Mouse (Mus musculus) neural tube, embryonic 11.5 days (tissue): Measurements from ENCODE around the gene Tnpo3. TPM values are rescaled to one million over a fixed set of nuclear protein-coding genes. Genes with fewer than 3 reads are reported as not detected.

Experiments
- ATAC-seq: fragments of 200-750 bp; cut with Nextera tagmentation; 2 replicates; pipeline ENCODE4 v1.8.0; 2017; ENCODE audit warnings: moderate number of reproducible peaks, mild to moderate bottlenecking, moderate TSS enrichment, moderate library complexity; ENCODE audit not compliant: insufficient read depth, low FRiP score, low TSS enrichment
- DNase-seq: peaks from one replicate; pipeline ENCODE4 v3.0.0-alpha.2; 2015; ENCODE audit warnings: low spot score
- H3K27ac ChIP-seq: fragments of 300-500 bp; sonication (generic); 2 replicates; pipeline ENCODE4 v1.5.1; 2014; ENCODE audit warnings: low read depth, mild to moderate bottlenecking, low read length
- H3K27me3 ChIP-seq: fragments of 300-500 bp; sonication (generic); 2 replicates; pipeline ENCODE4 v1.6.1; 2014; ENCODE audit warnings: mild to moderate bottlenecking, low read length, mixed read lengths; ENCODE audit not compliant: control insufficient read depth, insufficient read depth
- H3K36me3 ChIP-seq: fragments of 300-500 bp; sonication (generic); 2 replicates; pipeline ENCODE4 v1.6.1; 2014; ENCODE audit warnings: mild to moderate bottlenecking, low read length, moderate library complexity, mixed read lengths; ENCODE audit not compliant: control insufficient read depth, insufficient read depth
- H3K4me1 ChIP-seq: fragments of 300-500 bp; sonication (generic); 2 replicates; pipeline ENCODE4 v1.6.1; 2014; ENCODE audit warnings: low read length, mixed read lengths; ENCODE audit not compliant: control insufficient read depth, insufficient read depth
- H3K4me2 ChIP-seq: fragments of 300-500 bp; sonication (generic); 2 replicates; pipeline ENCODE4 v1.6.1; 2014; ENCODE audit warnings: low read depth, mild to moderate bottlenecking, moderate library complexity
- H3K4me3 ChIP-seq: fragments of 300-500 bp; sonication (generic); 2 replicates; pipeline ENCODE4 v1.5.1; 2014; ENCODE audit warnings: low read depth, low read length
- H3K9ac ChIP-seq: fragments of 300-500 bp; sonication (generic); 2 replicates; pipeline ENCODE4 v1.6.1; 2014; ENCODE audit warnings: mild to moderate bottlenecking, low read length
- H3K9me3 ChIP-seq: fragments of 300-500 bp; sonication (generic); 2 replicates; pipeline ENCODE4 v1.6.1; 2016; ENCODE audit warnings: low read length; ENCODE audit not compliant: control insufficient read depth
- WGBS: fragments of 180-500 bp; shearing (Covaris S2); extraction: QIAGEN DNeasy Blood & Tissue Kit; methylation state at CpG from one replicate; pipeline ENCODE4 v1.1.7; 2014; 5-methylcytosine and 5-hydroxymethylcytosine counted together
- polyA plus RNA-seq: library from polyadenylated mRNA; unstranded; fragments of >200 nt; fragmentation: Nextera tagmentation; extraction: Ambion mirVana; gene quantifications from 2 replicates; pipeline ENCODE4 v1.2.1, GENCODE M21; 2014

Gene Tnpo3
- polyA plus RNA-seq, 1 experiment from 2014 or later: 118 TPM

DNA sequence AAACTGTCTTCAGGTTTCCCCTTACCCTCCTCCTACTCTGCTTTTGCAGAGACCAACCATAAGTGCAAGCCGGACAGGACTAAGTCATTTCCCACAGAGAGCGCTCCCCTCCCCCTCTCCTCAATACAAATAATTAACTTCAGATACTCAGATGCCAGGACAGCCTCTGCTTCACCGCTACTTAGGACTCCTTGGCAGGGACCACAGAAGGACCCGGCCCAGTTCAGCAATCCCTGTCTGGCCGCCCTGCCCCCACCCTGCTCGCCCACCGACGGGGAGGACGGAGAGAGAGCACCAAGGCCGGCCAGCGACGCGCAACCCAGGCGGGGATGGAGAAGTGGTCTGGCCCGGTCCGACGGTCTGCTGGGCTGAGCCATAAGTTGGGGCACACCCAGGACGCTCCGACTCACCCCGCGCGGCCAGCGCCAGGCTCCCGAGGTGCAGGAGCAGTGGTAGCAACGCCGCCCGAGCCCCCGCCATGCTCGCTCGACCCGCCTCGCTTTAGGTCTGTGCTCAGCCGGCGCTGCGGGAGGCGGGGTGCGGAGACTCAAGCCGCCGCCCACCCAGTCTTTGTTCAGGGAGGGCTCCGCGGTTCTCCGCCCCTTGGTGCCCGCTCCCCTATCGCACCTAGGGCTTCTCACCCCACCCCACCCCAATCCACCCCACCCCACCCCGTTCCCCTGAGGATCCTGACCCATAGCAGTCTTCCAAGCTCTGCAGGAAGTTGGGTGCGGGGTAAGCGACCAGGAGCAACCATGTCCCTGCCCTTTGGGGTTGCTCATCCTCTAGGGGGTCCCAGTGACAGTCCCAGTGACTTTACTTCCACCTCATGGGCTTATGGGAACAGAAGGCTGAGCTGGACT lies 102.0 kb downstream of the Tnpo3 start, which contains the start of gene Kcp:
Gene Kcp (minus strand): TSS at position 506 of the 863 bp plus-strand sequence.
- Histone ChIP-seq H3K4me1 (0 out of 2 replicates have a peak, but pooled peaks cover under 1% of the 10 kb centered on the region), H3K27me3 (peaks cover 23% of the 10 kb centered on the region; the same call in 1 of the 2 replicates), H3K36me3 (no peaks in the 10 kb centered on the region), H3K4me2 (peak within 1 kb of the TSS; percentile 59), H3K9ac (peak within 1 kb of the TSS; percentile 63), H3K27ac (no peak within 1 kb of the TSS), H3K9me3 (no peaks in the 10 kb centered on the region), H3K4me3 (peak within 1 kb of the TSS; percentile 46)
- ATAC-seq (peak; percentile 53; the same call in 1 of the 2 replicates), DNase-seq (peak; percentile 51)
- 2% methylated on average over 44 of the region's 47 CpGs for WGBS

DNA sequence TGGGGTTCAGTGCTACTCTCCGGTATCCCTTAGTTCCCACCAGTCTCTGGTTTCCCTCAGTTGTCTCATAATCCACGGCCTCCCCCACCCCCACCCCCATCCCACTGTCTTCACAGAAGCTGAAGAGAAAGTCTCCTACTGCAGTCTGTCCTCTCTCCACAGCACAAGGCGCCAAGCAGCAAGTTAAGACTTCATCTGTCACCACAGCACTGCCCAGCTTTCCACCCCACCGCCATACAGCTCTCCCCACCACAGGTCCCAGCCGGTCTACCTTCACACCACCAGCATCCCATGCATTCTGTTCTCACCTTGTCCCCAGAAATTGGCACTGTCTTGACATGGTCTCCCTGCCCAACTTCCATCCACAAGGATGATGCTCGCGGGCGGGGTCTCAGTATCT lies 102.9 kb downstream of the Tnpo3 start:
- H3K4me2 ChIP-seq: peak overlapping the region; percentile 59
- ATAC-seq (no peak), DNase-seq (no peak)
- H3K27ac ChIP-seq: no peak overlapping the region
- H3K9me3 ChIP-seq: no peaks in the 10 kb centered on the region
- no peak overlapping the region for H3K9ac ChIP-seq
- H3K27me3 ChIP-seq: peaks cover 23% of the 10 kb centered on the region; the same call in 1 of the 2 replicates
- H3K4me1 ChIP-seq: no peaks in the 10 kb centered on the region
- no peaks in the 10 kb centered on the region for H3K36me3 ChIP-seq
- H3K4me3 ChIP-seq: peak overlapping the region; percentile 46
- WGBS: 25% methylated on average over 8 of the region's 8 CpGs

DNA sequence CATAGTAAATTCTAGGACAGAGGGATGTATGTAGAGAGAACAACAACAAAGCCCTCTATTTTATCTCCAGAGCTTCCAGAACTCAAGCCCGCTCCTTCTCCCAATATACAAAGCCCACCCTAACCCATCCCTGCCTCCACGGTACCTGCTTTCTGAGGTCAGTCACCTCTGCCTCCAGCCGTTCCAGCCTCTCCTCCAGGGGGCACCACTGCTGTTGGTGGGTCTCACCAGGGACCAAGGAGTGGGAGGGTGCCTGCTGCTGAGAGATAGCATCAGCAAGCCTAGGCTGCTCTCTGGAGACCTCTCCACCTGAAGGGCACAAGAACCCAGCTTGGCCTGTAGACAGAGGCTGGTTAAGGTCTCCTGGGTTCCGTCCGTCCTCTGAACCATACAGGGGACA lies 104.2 kb downstream of the Tnpo3 start:
- no peak for ATAC-seq

DNA sequence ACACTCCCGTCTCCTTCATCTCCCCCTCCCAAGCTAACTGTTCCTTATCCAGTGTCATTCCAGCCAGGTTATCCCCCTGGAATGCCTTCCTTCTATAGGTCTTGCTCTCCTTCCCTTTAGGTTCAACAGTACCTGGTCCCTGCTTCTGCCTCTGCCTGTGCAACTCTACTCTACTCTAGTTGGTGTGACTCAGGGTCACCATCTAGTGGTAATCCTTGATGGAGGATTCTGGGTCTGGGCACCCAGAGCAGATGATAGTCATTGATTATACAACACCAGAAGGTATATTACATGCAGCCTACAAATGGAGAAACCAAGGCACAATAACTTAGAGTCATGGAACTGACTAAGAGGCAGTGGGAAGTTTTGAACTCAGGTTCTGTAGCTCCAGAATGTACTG lies 108.1 kb downstream of the Tnpo3 start:
- no peak overlapping the region for H3K4me2 ChIP-seq
- no peaks in the 10 kb centered on the region for H3K9me3 ChIP-seq
- H3K9ac ChIP-seq: no peak overlapping the region
- WGBS: 86% methylated on average over 1 of the region's 1 CpGs
- H3K36me3 ChIP-seq: no peaks in the 10 kb centered on the region
- H3K4me3 ChIP-seq: no peak overlapping the region
- DNase-seq: no peak
- no peak overlapping the region for H3K27ac ChIP-seq
- H3K27me3 ChIP-seq: peaks cover 16% of the 10 kb centered on the region
- H3K4me1 ChIP-seq: no peaks in the 10 kb centered on the region
- no peak for ATAC-seq

More for the DNA sequence above, 104.2 kb downstream of the Tnpo3 start:
- H3K4me3 ChIP-seq: no peak overlapping the region
- no peaks in the 10 kb centered on the region for H3K9me3 ChIP-seq
- no peak for DNase-seq
- H3K4me1 ChIP-seq: no peaks in the 10 kb centered on the region
- peaks cover 23% of the 10 kb centered on the region; the same call in 1 of the 2 replicates for H3K27me3 ChIP-seq
- no peak overlapping the region for H3K9ac ChIP-seq
- H3K36me3 ChIP-seq: no peaks in the 10 kb centered on the region
- H3K4me2 ChIP-seq: no peak overlapping the region
- no peak overlapping the region for H3K27ac ChIP-seq
- 89% methylated on average over 5 of the region's 5 CpGs for WGBS

DNA sequence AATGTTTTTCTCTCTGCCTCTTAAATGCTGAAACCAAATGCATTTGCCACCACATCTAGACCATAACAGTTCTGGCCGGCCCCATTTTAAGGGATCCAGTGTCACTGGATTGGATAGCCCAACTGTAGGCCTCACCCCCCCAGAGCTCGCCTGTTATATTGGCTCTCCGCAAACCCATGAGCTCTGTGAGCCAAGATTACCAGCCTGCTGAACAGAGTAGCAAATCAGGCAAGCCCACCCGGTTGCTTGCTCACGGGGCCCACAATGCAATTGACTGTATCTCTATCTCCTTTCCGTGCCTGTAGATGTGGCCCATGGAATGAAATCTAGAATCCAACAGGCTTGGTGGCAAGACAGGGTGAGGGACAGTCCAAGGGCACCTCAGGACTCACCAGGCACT lies 108.9 kb downstream of the Tnpo3 start:
- no peak overlapping the region for H3K4me3 ChIP-seq
- peaks cover 19% of the 10 kb centered on the region for H3K27me3 ChIP-seq
- H3K27ac ChIP-seq: no peak overlapping the region
- no peak for ATAC-seq
- no peaks in the 10 kb centered on the region for H3K4me1 ChIP-seq
- no peak overlapping the region for H3K4me2 ChIP-seq
- DNase-seq: no peak
- no peak overlapping the region for H3K9ac ChIP-seq
- WGBS: 90% methylated on average over 6 of the region's 6 CpGs
- no peaks in the 10 kb centered on the region for H3K9me3 ChIP-seq
- H3K36me3 ChIP-seq: no peaks in the 10 kb centered on the region

DNA sequence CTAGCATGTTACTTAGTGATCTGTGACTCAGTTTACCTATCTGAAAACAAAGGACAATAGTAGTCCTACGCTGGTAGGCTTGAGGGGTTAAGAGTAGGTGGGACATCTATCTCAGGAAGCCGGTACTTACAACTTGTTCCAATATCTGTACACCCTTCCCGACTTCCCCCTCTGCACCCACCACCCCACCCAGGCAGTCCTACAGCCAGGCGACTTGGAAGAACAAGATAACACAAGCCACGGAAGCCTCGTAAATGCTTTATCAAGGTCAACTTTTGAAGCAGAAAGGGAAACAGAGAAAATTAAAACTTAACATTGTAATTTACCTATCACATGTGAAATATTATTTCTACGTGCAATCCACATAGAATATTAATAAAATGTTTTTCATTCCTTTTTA lies 109.5 kb downstream of the Tnpo3 start:
- DNase-seq: no peak
- Histone ChIP-seq H3K36me3 (no peaks in the 10 kb centered on the region), H3K9ac (no peak overlapping the region), H3K4me1 (no peaks in the 10 kb centered on the region), H3K9me3 (no peaks in the 10 kb centered on the region), H3K27ac (no peak overlapping the region), H3K27me3 (peaks cover 22% of the 10 kb centered on the region), H3K4me2 (no peak overlapping the region), H3K4me3 (no peak overlapping the region)
- no peak for ATAC-seq
- 93% methylated on average over 7 of the region's 7 CpGs for WGBS

DNA sequence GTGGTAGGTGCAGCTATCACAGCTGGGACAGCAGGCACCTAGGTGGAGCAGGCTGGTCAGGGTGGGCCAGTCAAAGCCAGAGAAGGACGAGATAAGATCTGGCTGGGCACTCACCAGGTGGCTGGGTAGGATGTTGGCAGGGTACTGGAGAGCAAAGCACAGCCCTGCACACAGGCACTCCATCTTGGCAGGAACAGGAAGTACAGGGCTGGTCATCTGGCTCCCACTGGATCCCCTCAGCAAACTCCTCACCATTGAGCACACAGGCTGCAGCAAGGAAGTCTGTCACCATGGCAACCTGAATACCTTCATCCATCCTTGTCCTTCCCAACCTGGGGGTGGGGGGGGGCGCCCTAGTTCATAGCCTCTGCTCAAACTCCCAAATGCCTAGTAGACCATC lies 111.9 kb downstream of the Tnpo3 start:
- ATAC-seq (no peak), DNase-seq (no peak)
- peaks cover 22% of the 10 kb centered on the region for H3K27me3 ChIP-seq
- no peak overlapping the region for H3K4me2 ChIP-seq
- H3K4me1 ChIP-seq: no peaks in the 10 kb centered on the region
- H3K36me3 ChIP-seq: no peaks in the 10 kb centered on the region
- no peak overlapping the region for H3K27ac ChIP-seq
- H3K9me3 ChIP-seq: no peaks in the 10 kb centered on the region
- 40% methylated on average over 2 of the region's 2 CpGs for WGBS
- no peak overlapping the region for H3K9ac ChIP-seq
- no peak overlapping the region for H3K4me3 ChIP-seq

DNA sequence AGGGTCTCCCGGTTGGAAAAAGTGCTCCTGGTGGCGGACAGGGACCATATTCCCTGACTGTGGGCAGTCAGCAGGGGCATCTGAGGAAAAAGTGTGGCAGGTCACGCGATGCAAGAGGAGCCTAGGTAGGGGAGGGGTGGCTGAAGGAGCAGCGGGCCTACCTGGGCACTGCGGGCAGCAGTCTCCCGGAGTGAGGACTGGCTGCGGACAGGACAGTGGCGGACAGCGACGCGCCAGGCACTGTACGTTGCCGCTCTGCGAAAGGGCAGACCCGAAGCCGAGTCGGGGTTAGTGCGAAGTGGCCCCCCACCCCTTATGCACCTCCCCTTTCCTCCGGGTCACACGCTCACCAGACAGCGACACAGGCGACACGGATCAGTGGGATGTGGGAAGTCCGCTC lies 113.4 kb downstream of the Tnpo3 start:
- Histone ChIP-seq H3K4me1 (no peaks in the 10 kb centered on the region), H3K27ac (no peak overlapping the region), H3K4me2 (no peak overlapping the region), H3K36me3 (no peaks in the 10 kb centered on the region), H3K4me3 (no peak overlapping the region), H3K9ac (no peak overlapping the region), H3K9me3 (no peaks in the 10 kb centered on the region), H3K27me3 (peaks cover 23% of the 10 kb centered on the region)
- DNase-seq: no peak
- no peak for ATAC-seq
- 20% methylated on average over 25 of the region's 25 CpGs for WGBS

DNA sequence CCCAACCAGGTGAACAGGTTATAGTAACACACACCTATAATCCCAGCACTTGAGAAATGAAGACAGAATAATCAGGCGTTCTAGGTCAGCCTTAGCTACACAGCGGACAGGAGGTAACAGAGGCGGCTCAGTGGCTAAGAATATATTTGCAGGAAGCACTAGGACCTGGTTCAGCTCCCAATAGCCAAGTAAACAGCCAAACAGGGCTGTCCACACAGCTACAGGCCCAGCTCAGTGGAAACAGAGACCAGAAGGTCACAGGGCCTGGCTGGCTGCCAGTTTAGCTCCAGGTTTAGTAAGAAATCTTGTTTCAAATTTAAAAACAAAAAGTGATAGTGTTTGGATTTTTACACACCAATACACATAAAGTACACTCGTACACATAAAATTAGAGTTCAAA lies 115.6 kb downstream of the Tnpo3 start:
- Histone ChIP-seq H3K4me2 (no peak overlapping the region), H3K9me3 (no peaks in the 10 kb centered on the region), H3K4me3 (no peak overlapping the region), H3K27me3 (peaks cover 23% of the 10 kb centered on the region), H3K36me3 (no peaks in the 10 kb centered on the region), H3K9ac (no peak overlapping the region), H3K4me1 (no peaks in the 10 kb centered on the region), H3K27ac (no peak overlapping the region)
- ATAC-seq (no peak), DNase-seq (no peak)
- 85% methylated on average over 4 of the region's 4 CpGs for WGBS
